Mouse (Mus musculus): ENCODE results near the gene Sufu.

DNA sequence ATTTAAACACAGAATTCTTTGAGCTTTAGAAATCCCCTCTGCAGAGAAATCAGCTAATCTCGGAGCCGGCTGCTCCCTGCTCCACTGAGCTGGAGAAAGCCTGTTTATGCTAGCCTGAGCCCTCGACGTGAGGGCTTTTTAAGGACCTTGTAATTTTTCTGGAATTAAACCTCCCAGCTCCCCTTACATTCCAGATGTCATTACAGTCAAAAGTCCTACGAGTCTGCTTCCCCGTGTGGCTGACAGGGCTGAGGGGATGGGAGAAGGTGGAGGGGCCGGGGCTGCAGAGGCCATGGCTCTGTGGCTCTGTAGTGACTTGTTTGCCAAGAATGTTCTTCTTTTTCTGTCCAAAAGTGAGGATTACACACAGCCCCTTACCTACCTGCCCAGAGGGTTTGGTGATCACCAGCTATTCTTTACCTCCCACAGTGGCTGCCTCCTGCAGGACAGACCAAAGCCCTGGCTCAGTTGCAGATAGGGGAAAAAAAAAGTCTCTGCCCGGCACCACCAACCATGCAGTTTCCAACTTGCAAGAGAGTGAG is 133.8 kb downstream of the Sufu start:
- TF ChIP-seq EP300 (IDR thresholded peaks at IDR 0.05; ENCODE audit: low read depth in 1 of 2, low read length in 2 of 2): no peak
- TF ChIP-seq GATA1 (IDR thresholded peaks at IDR 0.05; ENCODE audit: low read depth, low read length): no peak
- no peak for TF ChIP-seq CHD1 (IDR thresholded peaks at IDR 0.05; ENCODE audit: low read depth, low read length)
- TF ChIP-seq ETS1 (IDR thresholded peaks at IDR 0.05; ENCODE audit: low read depth, low read length): no peak
- no peak for TF ChIP-seq POLR2A (IDR thresholded peaks at IDR 0.05; ENCODE audit: control insufficient read depth in 1 of 2, insufficient read depth in 1 of 2, low read depth in 1 of 2, low read length in 2 of 2, poor library complexity in 1 of 2)
